Mouse (Mus musculus) kidney, postnatal 25 days (tissue): ENCODE results near the gene Fer1l4.
A peak's percentile ranks its signal among the peaks of the same experiment; 100 is the strongest.

ENCODE experiments used
- DNase-seq, 2 experiments: peaks; one replicate each; pipeline ENCODE4 v3.0.0; 2021; ENCODE audit warnings: mixed read lengths in 2 of 2

The Fer1l4 gene

DNA sequence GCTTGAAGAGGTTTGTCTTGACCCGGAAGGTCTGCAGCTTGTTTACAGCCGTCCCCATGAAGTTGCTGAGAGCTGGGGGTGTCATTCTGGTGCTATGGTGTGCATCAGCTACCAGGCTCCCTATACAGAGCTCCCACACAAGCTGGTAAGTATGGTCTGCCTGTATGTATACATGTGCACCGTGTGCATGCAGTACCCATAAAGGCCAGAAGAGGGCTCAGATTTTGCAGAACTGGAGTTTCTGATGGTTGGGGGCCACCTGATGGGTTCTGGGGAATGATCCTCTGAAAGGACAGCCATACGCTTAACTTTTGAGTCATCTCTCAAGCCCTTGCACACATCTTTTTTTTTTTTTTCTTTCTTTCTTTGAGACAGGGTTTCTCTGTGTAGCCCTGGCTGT, 47.4 kb downstream of the Fer1l4 start:
- DNase-seq: peak in 1 of 2 experiments; percentile 8

DNA sequence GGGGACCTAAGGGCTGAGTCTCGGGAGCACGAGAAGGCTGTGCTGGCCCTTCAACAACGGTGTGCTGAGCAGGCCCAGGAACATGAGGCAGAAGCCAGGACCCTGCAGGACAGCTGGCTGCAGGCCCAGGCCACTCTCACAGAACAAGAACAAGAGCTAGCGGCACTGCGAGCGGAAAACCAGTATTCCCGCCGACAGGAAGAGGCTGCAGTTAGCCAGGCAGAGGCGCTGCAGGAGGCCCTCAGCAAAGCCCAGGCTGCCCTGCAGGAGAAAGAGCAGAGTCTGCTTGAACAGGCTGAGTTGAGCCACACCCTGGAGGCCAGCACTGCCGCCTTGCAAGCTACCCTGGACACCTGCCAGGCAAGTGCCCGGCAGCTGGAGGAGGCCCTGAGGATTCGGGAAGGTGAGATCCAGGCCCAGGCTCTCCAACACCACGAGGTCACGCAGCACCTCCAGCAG, 60.9 kb downstream of the Fer1l4 start:
- DNase-seq: peak; percentile 77 to 92

DNA sequence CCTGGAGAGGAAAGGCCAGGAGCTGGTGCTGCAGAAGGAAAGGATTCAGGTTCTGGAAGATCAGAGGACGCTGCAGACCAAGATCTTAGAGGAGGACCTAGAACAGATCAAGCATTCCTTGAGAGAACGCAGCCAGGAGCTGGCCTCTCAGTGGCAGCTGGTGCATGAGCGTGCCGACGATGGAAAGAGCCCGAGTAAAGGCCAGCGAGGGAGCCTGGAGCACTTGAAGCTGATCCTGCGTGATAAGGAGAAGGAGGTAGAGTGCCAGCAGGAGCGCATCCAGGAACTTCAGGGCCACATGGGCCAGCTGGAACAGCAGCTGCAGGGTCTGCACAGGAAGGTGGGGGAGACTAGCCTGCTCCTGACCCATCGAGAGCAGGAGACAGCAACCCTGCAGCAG, 61.6 kb downstream of the Fer1l4 start:
- no peak for DNase-seq

DNA sequence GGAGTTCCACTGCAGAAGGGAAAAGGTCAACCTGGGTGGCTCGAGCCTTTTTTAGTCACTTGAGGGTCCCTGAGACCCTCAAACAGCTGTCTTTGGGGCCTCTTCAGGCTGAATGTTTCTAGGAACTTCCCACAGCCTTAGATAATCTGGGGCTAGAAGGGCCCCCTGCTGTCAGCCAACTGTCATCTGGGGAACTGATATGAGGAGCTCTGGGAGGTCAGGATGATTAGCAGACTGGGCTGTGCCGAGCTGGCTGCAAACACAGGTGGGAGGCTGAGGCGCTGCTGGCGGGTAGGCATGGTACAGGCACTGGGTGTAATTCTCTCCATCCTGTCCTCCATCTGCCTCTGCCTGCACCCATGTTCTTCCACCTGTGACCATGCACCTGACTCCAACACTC, 63.7 kb downstream of the Fer1l4 start:
- DNase-seq: no peak

DNA sequence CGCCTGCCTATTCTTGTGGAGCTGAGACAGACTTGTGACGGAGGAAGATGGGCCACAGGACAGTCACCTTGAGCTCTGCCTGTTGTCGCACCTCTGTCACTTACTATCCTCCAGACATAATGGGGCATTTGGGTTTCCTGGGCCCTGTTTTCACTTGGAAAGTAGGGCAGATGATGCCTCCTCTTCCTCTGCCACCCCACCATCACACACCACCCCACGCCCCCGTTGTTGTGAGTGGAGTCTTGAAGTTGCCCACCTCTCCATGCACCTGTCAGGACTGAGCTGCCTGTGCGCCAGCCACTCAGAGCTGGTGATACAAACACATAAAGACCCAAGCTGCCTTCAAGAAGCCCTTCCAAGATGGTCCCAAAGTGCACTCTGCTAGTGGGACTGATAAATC, 65.6 kb downstream of the Fer1l4 start:
- no peak for DNase-seq

DNA sequence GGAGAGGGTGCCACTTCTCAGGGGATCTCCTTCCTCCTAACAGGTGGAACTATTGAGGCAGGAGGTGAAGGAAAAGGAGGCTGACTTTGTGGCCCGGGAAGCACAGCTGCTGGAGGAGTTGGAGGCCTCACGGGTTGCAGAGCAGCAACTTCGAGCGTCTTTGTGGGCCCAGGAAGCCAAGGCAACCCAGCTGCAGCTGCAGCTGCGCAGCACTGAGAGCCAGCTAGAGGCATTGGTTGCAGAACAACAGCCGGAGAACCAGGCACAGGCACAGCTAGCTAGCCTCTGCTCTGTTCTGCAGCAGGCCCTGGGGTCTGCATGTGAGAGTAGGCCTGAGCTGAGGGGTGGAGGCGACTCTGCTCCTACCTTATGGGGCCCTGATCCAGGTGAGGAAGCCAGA, 67.0 kb downstream of the Fer1l4 start:
- DNase-seq: no peak

DNA sequence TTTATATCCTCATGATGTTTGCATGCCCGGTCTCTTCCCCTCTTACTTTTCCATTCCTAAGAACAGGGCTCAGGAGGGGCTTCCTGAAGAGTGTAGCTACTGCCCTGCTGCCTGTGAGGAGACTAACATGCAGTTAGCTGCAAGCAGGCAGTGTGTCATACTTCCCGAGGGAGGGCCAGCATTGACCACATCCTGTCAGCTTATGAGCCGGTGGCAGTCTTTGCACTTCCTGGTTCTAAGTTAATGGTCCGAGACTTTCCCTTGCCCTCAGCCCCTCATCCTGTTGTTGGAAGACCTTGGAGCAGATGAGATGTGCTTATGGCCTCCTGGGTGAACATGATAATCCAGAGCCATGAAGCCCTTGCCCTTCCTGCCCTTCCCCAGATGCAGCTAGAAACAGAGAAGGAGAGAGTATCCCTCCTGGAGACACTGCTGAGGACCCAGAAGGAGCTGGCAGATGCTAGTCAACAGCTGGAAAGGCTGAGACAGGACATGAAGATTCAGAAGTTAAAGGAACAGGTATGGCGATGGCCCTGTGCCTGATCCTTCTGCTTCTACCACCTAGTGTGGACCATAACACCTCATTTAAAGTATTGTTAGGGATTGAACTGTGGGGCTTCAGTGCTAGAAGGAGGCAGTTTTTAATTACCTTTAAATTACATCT, 73.3 kb downstream of the Fer1l4 start:
- peak; percentile 48 to 62 for DNase-seq

DNA sequence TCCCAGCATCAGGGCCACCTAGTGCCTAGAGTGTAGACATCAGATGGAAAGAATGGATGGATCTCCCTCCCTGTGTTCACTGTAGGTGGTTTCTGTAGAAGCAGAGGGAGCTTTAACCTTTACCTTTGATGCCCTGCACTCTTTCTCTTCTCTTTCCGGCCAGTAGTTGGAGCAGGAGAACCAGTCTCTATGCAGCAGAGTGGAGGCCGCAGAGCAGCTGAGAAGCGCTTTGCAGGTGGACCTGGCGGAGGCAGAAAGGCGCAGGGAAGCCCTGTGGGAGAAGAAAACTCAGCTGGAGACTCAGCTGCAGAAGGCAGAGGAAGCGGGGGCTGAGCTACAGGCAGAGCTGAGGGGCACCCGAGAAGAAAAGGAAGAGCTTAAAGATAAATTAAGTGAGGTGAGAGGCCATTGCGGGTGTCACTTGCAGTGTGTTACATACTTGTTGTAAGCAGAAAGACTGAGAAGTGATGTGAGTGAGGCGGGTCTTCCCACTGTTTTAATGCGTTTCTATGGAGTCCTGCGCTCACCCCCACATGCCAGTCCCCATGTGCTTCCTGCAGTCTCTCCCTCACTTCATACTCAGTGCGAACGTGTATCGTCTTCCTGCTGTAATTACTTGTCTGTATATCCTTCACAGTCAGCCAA, 78.5 kb downstream of the Fer1l4 start:
- DNase-seq: no peak

DNA sequence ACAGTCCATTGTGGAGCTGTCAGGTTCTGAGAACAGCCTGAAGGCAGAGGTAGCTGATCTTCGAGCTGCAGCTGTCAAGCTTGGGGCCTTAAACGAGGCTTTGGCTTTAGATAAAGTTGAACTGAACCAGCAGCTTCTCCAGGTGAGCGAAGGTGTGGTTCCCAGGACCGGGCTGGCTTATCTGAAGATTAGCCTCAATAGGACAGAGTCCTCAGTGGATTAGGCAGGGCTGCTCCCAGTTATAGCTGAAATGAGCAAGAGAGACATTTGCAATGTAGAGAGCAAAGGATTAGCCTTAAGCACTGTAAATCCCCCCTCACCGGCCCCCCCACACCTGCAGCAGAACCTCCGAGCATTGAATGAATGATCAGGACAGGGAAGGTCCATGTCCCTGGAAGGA, 79.4 kb downstream of the Fer1l4 start:
- no peak for DNase-seq
